Mouse (Mus musculus) hindbrain, postnatal 0 days (tissue): ENCODE measurements around the gene Cadps2. TPM values are rescaled to one million over a fixed set of nuclear protein-coding genes. Genes with fewer than 3 reads are reported as not detected.

Source experiments
- ATAC-seq: fragments of 200-750 bp; cut with Nextera tagmentation; 2 replicates; pipeline ENCODE4 v1.8.0; 2017; ENCODE audit warnings: mild to moderate bottlenecking, moderate TSS enrichment, moderate library complexity
- DNase-seq: peaks from one replicate; pipeline ENCODE4 v3.0.0-alpha.2; 2015; ENCODE audit warnings: low spot score
- H3K27ac ChIP-seq: fragments of 300-500 bp; sonication (generic); 2 replicates; pipeline ENCODE4 v1.5.1; 2014; ENCODE audit warnings: mild to moderate bottlenecking
- H3K27me3 ChIP-seq: fragments of 300-500 bp; sonication (generic); 2 replicates; pipeline ENCODE4 v1.6.1; 2014; ENCODE audit warnings: low read length, mixed read lengths; ENCODE audit not compliant: insufficient read depth
- H3K36me3 ChIP-seq: fragments of 300-500 bp; sonication (generic); 2 replicates; pipeline ENCODE4 v1.6.1; 2014; ENCODE audit warnings: low read length, mixed read lengths; ENCODE audit not compliant: insufficient read depth
- H3K4me1 ChIP-seq: fragments of 300-500 bp; sonication (generic); 2 replicates; pipeline ENCODE4 v1.6.1; 2014; ENCODE audit warnings: antibody characterized with exemption, low read length, mixed read lengths; ENCODE audit not compliant: insufficient read depth
- H3K4me2 ChIP-seq: fragments of 300-500 bp; sonication (generic); 2 replicates; pipeline ENCODE4 v1.6.1; 2014; ENCODE audit warnings: low read depth, mild to moderate bottlenecking, low read length, moderate library complexity, mixed read lengths
- H3K4me3 ChIP-seq: fragments of 300-500 bp; sonication (generic); 2 replicates; pipeline ENCODE4 v1.5.1; 2014; ENCODE audit warnings: low read length
- H3K9ac ChIP-seq: fragments of 300-500 bp; sonication (generic); replicated peaks from 2 replicates; pipeline ENCODE4 v1.6.1; 2014; ENCODE audit warnings: mild to moderate bottlenecking, low read length, moderate library complexity, mixed read lengths
- H3K9me3 ChIP-seq: fragments of 300-500 bp; sonication (generic); 2 replicates; pipeline ENCODE4 v1.6.1; 2016; ENCODE audit warnings: low read length, mixed read lengths
- CTCF ChIP-seq: IDR thresholded peaks from 2 replicates; pipeline ENCODE4 v1.5.1; 2016; ENCODE audit warnings: antibody characterized with exemption, control low read depth, low read depth
- WGBS: fragments of 180-500 bp; shearing (Covaris S2); extraction: QIAGEN DNeasy Blood & Tissue Kit; methylation state at CpG from one replicate; pipeline ENCODE4 v1.1.7; 2014; 5-methylcytosine and 5-hydroxymethylcytosine counted together
- polyA plus RNA-seq: library from polyadenylated mRNA; unstranded; fragments of >200 nt; fragmentation: Nextera tagmentation; extraction: Ambion mirVana; gene quantifications from 2 replicates; pipeline ENCODE4 v1.2.1, GENCODE M21; 2015
- total RNA-seq: library from RNA; depleted of rRNA; stranded (reverse); fragments of >200 nt; gene quantifications from 2 replicates; pipeline ENCODE4 v1.2.3, GENCODE M21; 2014

Cadps2 gene
- total and polyA plus RNA-seq, 2 experiments from 2014 or later = 15.9 to 57.5 TPM

GRCm38 (mm10) chr6:23254644-23255043, 584.6 kb downstream of the Cadps2 start:
- H3K9ac ChIP-seq = no peak overlapping the region
- no peak overlapping the region for H3K4me2 ChIP-seq
- no peak for TF ChIP-seq CTCF
- no peaks in the 10 kb centered on the region for H3K36me3 ChIP-seq
- no peak overlapping the region for H3K27ac ChIP-seq
- 3% methylated on average over 11 of the region's 11 CpGs for WGBS
- H3K9me3 ChIP-seq = no peaks in the 10 kb centered on the region
- no peaks in the 10 kb centered on the region for H3K4me1 ChIP-seq
- H3K4me3 ChIP-seq = no peak overlapping the region
- DNase-seq = no peak
- H3K27me3 ChIP-seq = peaks cover 86% of the 10 kb centered on the region
- no peak for ATAC-seq

GRCm38 (mm10) chr6:23253353-23254311, 585.6 kb downstream of the Cadps2 start:
- Histone ChIP-seq H3K9me3 (no peaks in the 10 kb centered on the region), H3K27me3 (peaks cover 83% of the 10 kb centered on the region), H3K4me1 (no peaks in the 10 kb centered on the region), H3K36me3 (no peaks in the 10 kb centered on the region), H3K9ac (no peak overlapping the region), H3K4me2 (no peak overlapping the region), H3K4me3 (no peak overlapping the region), H3K27ac (no peak overlapping the region)
- DNase-seq (no peak), ATAC-seq (0 out of 2 replicates have a peak, but pooled peaks have one; percentile 13)
- no peak for TF ChIP-seq CTCF
- WGBS = 2% methylated on average over 43 of the region's 43 CpGs

GRCm38 (mm10) chr6:23252196-23253135, 586.8 kb downstream of the Cadps2 start:
- no peak overlapping the region for H3K4me3 ChIP-seq
- H3K27me3 ChIP-seq = peaks cover 77% of the 10 kb centered on the region
- H3K4me2 ChIP-seq = no peak overlapping the region
- WGBS = 1% methylated on average over 20 of the region's 20 CpGs
- H3K4me1 ChIP-seq = no peaks in the 10 kb centered on the region
- no peaks in the 10 kb centered on the region for H3K9me3 ChIP-seq
- DNase-seq (no peak), ATAC-seq (no peak)
- H3K36me3 ChIP-seq = no peaks in the 10 kb centered on the region
- no peak overlapping the region for H3K9ac ChIP-seq
- TF ChIP-seq CTCF = no peak
- H3K27ac ChIP-seq = no peak overlapping the region

- 3% methylated on average over 3 of the region's 3 CpGs for WGBS
- Histone ChIP-seq H3K4me1 (no peaks in the 10 kb centered on the region), H3K36me3 (no peaks in the 10 kb centered on the region), H3K9ac (no peak overlapping the region), H3K4me3 (no peak overlapping the region), H3K27ac (no peak overlapping the region), H3K27me3 (peaks cover 75% of the 10 kb centered on the region), H3K9me3 (no peaks in the 10 kb centered on the region), H3K4me2 (no peak overlapping the region)
- TF ChIP-seq CTCF = no peak
- ATAC-seq (no peak), DNase-seq (no peak)
These were observed 587.8 kb downstream of the Cadps2 start for GRCm38 (mm10) chr6:23251431-23251830.

- TF ChIP-seq CTCF = no peak
- Histone ChIP-seq H3K27ac (no peak overlapping the region), H3K4me3 (no peak overlapping the region), H3K4me1 (no peaks in the 10 kb centered on the region), H3K9me3 (no peaks in the 10 kb centered on the region), H3K9ac (no peak overlapping the region), H3K4me2 (no peak overlapping the region), H3K36me3 (no peaks in the 10 kb centered on the region), H3K27me3 (peaks cover 72% of the 10 kb centered on the region)
- DNase-seq (no peak), ATAC-seq (no peak)
- WGBS = under 1% methylated on average over 22 of the region's 22 CpGs
These were observed 588.8 kb downstream of the Cadps2 start for GRCm38 (mm10) chr6:23250288-23250955.

- TF ChIP-seq CTCF = peak; percentile 51
- ATAC-seq (peak; percentile 52), DNase-seq (peak; percentile 42)
- under 1% methylated on average over 29 of the region's 29 CpGs for WGBS
- Histone ChIP-seq H3K4me2 (peak overlapping the region; percentile 48), H3K9ac (no peak overlapping the region), H3K9me3 (no peaks in the 10 kb centered on the region), H3K4me3 (peak overlapping the region; percentile 23), H3K27me3 (peaks cover 70% of the 10 kb centered on the region), H3K36me3 (no peaks in the 10 kb centered on the region), H3K4me1 (no peaks in the 10 kb centered on the region), H3K27ac (no peak overlapping the region)
These were observed 589.5 kb downstream of the Cadps2 start for GRCm38 (mm10) chr6:23249616-23250287.
